Mouse (Mus musculus): Measurements from ENCODE around the gene Znrd1.

Znrd1 gene

DNA sequence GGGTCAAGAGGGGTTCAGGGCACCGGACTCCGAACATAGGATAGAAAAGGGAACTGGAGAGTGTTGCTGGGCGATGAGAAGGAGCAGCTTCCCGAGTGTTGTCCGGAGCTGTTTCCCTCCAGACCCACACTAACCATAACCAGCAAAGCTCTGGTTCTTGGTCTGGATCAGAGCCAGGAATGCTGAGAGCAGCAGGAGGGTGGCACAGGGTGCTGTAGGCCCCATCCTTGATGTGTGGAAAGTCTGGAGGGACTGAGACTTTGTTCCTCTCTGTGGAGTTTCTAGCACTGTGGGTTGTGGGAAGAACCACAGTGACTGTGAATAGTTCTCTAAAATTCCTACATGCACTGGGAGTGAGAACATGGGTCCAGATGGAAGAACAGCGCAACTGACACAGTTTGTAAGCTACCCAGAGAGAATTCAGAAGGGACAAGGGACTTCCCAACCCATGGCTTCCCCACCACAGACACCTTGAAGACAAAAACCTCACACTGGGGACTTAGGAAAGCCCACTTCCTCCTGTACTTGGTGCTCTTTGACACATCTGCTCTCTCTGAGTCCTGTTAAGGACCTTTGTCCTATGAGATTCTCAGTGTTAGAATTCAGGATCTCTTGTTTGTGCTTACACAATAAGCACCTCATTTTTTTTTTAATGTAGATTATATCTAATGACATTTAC, 13.0 kb upstream of the Znrd1 start:
- peak; percentile 24 to 35 for DNase-seq (ENCODE audit: low spot score in 2 of 2)

DNA sequence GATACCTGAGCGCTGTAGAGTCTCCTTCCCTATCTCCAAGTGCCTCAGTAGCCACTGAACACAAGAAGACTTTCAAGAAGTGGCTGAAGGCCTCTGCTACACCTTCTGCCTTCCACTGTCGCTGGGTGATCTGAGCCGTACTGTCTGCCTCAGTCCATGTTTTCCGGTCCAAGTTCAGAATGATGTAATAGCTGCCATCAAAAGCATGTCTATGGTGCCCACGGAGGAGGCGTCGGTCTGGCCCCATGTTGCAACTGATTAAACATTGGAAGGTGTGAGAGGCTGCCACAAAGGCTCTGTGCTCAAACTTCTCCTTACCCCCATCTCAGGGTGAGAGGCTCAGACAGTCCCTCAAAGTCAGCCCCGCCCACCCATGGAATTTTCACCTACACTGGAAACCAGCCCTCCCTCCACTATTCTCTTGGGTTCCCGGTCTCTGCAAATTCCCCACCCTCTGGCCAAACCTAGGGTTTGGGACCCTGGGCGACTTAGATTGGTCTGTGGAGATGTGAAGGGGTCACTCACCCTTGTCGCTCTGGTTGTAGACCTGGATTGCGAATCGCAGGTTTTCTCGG, 12.0 kb upstream of the Znrd1 start:
- no peak for DNase-seq (ENCODE audit: low spot score in 2 of 2)

DNA sequence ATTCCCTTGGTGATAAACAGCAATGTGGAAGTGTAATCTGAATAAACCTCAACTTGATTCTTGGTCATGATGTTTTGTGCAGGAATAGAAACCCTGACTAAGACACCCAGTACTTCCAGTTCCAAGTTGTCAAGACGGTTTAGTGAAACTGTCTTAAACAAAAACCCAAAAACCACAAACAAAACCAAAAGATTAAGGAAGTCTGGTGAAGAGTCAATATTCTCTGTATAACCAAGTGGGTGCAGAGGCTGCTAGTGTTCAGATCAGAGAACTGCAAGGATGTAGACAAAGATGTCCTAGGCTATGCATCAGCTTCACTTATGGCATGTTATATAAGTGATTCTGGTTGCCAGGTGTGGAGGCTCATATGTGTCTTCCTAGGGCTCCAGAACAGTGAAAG, 8.5 kb upstream of the Znrd1 start:
- DNase-seq (ENCODE audit: low spot score in 2 of 2), result no peak

DNA sequence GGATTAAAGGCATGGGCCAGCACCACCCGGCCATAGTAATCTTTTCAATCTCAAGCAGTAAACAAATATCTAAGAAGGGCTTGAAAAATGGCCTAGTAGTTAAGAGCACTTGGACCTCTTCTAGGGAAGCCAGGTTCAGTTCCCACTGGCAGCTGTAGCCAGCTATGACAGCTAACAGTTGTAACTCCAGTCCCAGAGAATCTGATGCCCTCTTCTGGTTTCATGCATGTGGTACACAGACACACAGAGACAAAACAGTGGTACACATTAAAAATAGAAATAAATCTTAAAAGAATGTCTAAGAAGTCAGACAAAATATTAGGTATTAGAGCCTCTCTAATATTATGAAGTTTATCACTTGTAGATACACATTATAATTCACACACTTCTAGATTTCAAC, 2.8 kb upstream of the Znrd1 start:
- DNase-seq (ENCODE audit: low spot score in 2 of 2), result no peak

DNA sequence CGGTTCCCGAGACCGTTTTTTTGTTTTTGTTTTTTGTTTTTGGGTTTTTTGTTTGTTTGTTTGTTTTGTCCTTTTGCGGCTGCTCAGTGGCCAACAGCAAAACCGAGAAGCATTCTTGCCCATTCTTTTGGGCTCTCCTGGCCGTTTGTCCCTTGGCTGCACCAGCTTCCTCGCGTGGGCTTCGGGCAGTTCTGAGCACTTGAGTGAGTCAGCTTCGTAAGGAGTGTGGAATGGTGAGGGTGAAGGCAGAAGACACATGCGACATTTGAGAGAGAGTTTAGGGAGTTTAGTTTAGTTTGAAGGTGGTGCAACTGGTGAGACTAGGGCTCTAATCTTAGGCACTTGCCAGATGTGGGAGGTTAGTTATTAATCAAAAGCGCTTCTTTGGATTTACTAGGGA, 525 bp upstream of the Znrd1 start:
- DNase-seq (ENCODE audit: low spot score in 2 of 2), result no peak

DNA sequence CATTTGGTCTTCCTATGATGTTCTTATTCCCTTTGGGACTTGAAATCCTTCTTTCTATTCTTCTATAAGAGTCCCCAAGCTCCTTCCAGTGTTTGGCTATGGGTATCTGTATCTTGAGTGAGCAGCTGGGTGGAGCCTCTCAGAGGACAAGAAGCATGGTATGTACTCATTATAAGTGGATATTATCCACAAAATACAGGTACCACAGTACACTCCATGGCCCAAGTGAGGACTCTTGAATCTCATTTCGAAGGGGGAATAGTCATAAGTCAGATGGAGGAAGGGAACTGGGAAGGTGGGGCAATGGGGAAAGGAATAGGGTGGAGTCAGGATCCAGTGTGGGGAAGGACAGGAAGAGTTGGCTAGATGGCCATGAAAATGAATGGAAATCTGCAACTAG, 5.3 kb downstream of the Znrd1 start:
- no peak for DNase-seq (ENCODE audit: low spot score in 2 of 2)

DNA sequence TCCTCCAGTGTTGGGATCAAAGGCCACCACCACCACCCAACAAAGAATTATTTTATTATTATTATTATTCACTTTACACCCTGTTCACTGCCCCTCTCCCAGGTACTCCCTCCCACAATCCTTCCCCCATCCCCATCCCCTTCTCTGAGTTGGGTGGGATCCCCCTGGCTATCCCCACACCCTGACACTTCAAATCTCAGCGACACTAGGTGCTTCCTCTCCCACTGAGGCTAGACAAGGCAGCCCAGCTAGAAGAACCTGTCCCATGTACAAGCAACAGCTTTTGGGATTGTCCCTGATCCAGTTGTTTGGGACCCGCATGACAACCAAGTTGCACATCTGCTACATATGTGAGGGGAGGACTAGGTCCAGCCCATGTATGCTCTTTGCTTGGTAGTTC, 5.7 kb downstream of the Znrd1 start:
- no peak for DNase-seq (ENCODE audit: low spot score in 2 of 2)

DNA sequence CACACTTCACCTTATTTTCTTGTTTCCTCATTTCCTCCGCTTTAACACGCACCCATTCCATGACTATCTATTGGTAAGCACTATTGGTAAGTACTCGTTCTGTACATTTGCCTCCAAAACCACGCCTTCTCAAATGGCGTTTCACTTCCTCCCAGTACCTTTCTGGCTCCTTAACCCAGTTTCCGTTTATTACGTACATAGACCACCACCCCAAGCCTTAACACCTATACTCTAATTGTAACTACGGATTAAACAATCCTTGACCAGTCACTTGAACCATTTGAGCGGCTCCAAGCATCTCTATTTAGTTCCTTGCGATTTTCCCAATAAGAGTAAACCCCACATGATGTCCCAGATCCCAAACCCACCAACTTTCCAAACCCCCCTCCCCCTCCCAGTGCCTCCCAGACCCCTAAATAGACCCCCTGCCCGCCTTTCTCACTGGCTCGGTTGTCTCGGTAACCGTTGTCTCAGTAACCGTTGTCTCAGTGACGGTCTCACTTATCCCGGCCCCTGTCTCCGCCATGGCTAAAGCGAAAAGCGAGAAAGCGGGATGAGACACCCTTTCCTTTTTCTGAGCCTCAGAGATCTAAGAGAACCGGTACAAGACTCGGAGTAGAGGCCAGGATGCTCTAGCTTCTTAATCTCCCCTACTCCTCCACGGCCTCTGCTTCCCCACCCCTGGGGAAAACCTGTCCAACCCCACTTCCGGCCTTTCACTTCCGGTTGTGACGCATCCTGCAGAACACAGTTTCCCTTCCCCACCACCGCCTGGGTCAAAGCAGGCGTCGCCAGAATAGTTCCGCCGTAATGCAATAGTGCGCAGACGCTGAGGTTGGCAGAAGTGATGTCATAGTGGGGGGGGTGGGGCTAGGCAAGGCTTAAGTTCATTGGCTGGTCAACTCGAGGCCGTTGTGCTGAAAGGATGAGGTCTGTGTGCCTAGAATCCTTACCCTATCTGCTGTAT, 7.1 kb downstream of the Znrd1 start, which contains the start of gene Ppp1r11:
Gene Ppp1r11, minus strand, starts transcription at position 761 of the 967 bp plus-strand sequence.
- peak; percentile 97 to 98 for DNase-seq (ENCODE audit: low spot score in 2 of 2)

DNA sequence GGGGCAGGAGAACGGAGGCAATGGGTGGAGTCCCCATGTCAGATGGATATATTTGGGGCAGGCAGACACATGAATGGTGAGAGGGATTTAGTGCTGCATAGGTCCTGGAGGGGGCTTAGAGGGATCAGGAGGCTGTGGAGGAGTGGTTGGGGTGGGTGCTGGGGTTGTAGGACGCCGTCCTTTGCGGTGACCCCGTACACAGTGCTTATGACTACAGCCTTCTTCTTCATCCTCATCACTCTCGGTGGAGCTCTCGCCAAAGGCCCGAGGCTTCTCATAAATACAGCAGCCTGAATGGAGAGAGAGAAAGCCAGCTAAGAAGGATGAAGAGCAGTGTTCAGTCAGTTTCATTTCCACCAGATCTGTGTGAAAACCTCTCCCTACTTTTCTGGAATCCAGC, 9.1 kb downstream of the Znrd1 start:
- no peak for DNase-seq (ENCODE audit: low spot score in 2 of 2)

DNA sequence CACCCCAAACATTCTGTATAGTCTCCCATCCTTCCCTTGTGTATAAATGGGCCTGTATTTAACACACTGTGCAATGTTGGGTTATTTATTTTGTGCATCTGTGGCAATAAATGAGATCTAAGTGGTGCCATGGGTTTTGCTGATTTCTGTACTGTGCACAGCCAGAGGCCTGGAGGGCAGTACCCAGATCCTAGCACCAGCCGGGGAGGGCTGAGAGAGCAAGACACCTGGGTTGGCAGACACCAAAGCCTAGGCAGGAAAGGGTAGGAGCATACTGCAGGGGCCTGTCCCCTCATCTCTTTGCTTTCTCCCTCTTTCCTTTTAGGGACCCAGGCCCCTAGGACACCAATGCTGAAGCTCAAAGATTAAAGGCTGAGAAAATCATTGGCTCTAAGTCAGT, 10.1 kb downstream of the Znrd1 start:
- DNase-seq (ENCODE audit: low spot score in 2 of 2), result no peak

DNA sequence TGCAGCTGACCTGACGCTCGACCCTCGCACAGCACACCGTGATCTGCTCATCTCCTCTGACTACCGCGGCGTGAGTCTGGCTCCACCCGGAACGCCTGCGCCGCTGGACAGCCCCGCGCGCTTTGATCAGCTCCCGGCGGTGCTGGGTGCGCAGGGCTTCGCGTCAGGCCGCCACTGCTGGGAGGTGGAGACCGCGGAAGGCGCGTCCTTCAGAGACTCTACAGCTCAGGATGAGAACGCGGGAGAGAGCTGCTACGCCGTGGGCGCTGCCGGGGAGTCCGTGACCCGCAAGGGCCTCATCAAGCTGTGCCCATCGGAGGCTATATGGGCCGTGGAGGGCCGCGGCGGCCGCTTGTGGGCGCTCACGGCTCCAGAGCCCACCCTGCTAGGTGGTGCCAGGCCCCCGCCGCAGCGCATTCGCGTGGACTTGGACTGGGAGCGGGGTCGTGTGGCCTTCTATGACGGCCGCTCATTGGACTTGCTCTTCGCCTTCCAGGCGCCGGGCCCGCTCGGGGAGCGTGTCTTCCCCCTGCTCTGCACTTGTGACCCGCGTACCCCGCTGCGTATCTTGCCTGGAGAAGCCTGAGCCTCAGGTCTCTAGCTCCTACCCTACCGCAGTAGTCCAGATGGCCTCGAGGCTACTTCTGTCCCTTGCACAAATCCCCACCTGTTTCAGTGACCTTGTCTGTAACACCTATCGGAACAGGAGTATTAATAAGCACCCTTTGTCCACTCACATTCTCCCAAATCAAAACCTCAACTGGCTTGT, 11.1 kb downstream of the Znrd1 start:
- peak in 1 of 2 experiments; percentile 26 for DNase-seq (ENCODE audit: low spot score in 2 of 2)

DNA sequence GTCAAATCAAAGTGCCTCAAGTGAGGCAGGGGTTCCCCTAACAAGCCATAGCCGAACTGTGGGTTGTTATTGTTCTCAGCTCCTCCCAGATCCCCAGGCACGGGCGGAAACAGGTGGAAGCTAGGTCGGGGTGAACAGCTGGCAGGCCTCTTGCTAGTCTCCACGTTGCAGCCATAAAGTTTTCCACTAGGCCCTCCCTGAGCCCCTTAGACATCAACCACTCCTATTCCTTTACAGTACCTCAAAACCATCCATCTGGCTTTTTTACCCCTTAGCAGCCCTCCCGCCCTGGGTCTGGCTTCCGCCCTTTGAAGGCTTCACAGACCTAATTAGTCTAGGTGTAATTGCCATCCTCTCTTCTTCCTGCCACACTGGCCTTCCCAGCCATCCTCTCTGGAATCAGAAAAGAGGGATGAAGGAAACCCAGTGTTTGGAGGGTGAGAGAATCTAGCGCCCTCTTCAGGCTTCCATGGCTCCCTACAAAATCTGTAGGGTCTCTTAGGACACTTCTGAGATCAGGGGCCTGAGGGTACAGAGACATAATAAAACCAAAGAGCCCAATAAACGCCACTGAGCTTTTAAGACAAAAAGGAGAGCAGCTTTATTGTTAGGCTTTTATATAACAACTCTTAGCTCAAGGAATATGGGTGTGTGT, 14.1 kb downstream of the Znrd1 start:
- DNase-seq (ENCODE audit: low spot score in 2 of 2), result no peak

DNA sequence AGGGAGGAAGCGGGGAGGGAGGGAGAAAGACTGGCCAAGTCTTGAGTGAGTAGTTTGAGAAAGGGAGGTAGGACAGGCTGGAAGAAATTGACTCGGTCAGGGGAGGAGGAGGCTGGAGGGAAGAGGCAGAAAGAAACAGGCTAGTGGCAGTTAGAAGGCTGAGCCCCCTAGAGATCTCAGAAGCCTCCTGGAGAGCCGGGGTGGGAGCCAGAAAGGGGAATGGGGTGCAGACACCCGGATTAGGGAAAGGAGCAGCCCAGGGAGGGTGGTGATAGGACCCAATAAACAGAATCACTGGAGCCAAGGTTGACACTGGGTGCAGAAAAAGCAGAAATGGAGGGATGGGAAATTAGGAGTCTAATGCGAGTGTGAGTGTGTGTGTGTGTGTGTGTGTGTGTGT, 14.7 kb downstream of the Znrd1 start:
- no peak for DNase-seq (ENCODE audit: low spot score in 2 of 2)

DNA sequence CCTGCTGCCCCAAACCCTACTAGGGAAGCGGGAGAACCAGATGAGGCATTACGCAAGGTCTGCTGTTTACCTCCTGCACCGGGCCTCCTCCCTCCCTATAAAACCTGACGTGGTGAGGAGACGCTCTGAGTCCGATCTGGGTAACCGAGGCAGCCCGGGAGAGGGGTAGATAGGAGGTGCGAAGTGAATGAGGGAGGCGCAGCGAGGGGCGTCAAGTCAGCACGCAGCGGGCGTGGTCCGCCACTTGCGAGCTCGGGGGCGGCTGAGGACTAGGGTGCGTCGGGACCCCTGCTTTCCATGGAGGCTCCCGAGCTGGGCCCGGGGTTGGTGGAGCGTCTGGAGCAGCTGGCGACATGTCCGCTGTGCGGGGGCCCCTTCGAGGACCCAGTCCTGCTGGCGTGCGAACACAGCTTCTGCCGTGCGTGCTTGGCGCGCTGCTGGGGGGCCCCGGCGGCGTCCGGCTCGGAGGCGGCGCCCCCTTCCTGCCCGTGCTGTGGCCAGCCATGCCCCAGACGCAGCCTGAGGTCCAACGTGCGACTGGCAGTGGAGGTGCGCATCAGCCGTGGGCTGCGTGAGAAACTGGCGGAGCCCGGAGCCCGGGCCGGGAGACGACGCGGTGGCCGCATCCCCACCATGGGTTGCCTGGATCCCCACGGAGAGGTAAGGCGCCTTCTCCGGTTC, 15.4 kb downstream of the Znrd1 start, which contains the start of gene Rnf39:
Gene Rnf39, plus strand, starts transcription at position 128 of the 681 bp plus-strand sequence.
- no peak for DNase-seq (ENCODE audit: low spot score in 2 of 2)

DNA sequence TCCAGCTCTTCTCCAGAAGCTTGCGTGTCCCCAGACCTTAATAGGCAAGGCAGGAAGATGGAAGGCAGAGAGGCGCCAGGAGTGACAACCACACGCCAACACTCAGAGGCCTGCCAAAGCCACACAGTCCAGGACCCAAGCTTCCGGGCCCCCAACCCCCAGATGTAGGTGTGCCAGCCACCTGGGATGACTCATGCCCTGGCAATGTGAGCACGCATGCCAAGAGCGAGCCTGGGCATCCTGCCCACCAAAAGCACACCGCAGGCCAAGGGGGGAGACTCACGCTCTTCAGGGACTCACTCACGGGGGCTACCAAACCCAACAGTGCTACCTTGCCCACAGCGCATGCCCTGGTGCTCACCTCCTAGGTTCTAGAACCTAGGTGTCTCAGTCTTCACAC, 16.0 kb downstream of the Znrd1 start:
- DNase-seq (ENCODE audit: low spot score in 2 of 2), result peak; percentile 57 to 59

DNA sequence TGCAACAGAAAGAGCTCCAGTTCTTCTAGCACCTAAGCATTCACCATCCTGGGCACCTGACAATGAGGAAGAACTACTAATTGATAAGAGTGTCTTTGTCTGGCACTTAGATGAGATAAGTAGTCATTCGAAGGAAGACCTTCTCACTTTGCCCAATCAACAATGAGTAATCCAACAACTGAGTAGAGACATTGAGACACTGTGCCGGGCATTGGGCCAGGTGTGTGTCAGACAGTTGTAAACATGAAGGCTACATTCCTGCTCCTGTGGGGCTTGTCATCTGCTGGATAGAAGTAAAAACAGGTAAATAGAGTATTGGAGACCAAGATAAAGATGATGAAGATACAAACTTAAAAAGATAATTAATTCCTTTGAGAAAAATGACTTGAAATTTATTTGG, 20.3 kb downstream of the Znrd1 start:
- no peak for DNase-seq (ENCODE audit: low spot score in 2 of 2)

DNA sequence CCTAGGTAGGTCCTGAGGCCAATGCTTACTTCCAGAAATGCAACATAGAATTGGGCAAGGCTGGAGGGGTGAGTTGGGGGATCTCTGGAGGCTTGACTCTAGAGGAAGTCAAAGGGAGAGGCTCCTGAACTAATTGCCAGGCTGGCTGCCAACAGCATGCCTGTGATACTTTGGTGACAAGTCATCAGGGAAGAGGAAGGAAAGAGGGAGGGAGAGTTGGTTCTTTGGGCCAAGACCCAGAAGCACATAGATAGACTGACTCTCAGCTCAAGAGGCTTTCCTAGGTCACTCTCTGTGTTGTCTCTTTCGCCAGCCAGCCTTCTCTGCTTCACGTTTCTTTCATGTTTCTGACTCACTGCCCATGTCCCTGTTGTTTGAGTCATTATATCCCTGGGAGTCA, 26.6 kb downstream of the Znrd1 start:
- DNase-seq (ENCODE audit: low spot score in 2 of 2), result no peak

DNA sequence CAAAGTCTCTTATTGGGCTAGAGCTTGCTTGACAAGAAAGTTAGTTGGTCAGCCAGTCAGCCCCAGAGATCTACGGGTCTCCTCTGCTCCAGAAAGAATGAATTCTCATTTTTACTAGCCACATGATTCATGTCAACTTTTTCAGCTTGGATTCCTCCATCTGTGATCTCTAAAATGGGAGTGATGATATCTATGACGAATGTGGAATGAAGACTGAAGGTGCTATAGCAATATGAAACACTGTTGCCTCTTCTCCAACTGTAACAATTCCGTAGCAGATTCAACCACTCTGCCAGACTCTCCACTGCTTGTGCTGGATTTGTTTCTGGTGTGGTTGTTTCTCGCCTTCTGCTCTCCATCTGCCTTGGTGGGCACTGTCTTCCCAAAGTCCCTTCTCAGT, 27.2 kb downstream of the Znrd1 start:
- DNase-seq (ENCODE audit: low spot score in 2 of 2), result no peak

DNA sequence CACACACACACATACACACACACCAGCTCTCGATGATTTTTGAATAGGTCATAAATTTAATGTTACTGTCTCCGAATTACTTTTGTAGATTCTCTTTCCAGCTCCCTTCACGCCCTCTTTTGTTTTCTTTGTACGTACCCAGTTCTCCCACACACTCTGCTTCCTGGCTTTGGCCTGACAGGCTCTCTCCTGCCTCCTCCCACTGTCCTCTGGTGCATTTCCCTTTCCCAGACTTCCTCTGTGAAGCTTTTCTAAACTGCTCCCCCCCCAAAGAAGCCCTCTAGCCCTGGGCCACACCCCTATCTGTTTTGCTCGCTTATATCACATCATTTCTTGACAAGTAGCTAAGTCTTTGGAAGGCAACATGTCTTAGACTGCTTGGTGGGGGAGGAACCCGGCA, 28.1 kb downstream of the Znrd1 start:
- DNase-seq (ENCODE audit: low spot score in 2 of 2), result no peak

DNA sequence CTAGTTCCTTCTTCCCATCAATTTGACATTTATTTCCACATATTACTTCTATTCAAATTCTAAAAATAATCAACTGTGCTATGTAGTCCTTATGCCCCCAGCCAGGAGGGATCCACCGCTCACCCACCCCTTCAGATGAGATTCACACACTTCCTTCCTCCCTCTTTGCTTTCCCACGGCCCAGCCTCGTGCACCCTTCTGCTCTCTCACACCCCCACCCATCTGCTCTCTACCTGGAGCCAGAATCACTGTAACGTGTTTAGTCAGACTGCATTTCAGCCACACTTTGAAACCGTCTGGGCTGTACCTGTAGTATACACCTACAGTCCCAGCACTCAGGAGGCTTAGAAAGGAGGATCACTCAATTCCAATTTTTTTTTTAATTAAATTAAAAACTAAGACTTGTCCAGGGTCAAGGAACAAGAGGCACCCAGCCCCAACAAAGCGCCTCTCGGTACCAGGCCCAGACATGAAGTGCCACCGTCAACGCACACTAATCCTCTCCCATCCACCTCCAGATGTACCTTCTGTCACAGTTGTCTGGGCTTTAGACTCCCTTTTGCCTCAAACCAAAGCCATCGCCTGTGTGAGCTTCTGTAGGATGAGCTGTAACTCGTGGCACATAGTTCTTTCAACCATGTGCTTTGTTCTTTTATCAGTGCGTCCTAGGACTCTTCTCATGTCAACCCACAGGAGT, 29.0 kb downstream of the Znrd1 start:
- no peak for DNase-seq (ENCODE audit: low spot score in 2 of 2)

All from natural killer cell, adult 2 months (primary cell).